Mouse (Mus musculus) limb, embryonic 10.5 days (tissue): ENCODE data around the gene Brpf1. TPM values are rescaled to one million over a fixed set of nuclear protein-coding genes. Genes with fewer than 3 reads are reported as not detected.
"Not testable (repeated sequence)": the region's sequence is repeated elsewhere in the genome, so short reads cannot be mapped to it uniquely, and the experiment has no call there.

Experiments used
- DNase-seq: peaks from one replicate; pipeline ENCODE4 v3.0.0-alpha.2; 2017; ENCODE audit warnings: low spot score
- H3K27ac ChIP-seq: fragments of 300-500 bp; sonication (generic); 2 replicates; pipeline ENCODE4 v1.5.1; 2016; ENCODE audit warnings: mild to moderate bottlenecking
- H3K27me3 ChIP-seq: fragments of 300-500 bp; sonication (generic); 2 replicates; pipeline ENCODE4 v1.6.1; 2016; ENCODE audit warnings: low read depth, mild to moderate bottlenecking; ENCODE audit not compliant: poor library complexity, severe bottlenecking
- H3K36me3 ChIP-seq: fragments of 300-500 bp; sonication (generic); 2 replicates; pipeline ENCODE4 v1.6.1; 2016; ENCODE audit warnings: mild to moderate bottlenecking, moderate library complexity
- H3K4me1 ChIP-seq: fragments of 300-500 bp; sonication (generic); 2 replicates; pipeline ENCODE4 v1.6.1; 2016
- H3K4me3 ChIP-seq: fragments of 300-500 bp; sonication (generic); 2 replicates; pipeline ENCODE4 v1.5.1; 2016; ENCODE audit warnings: mild to moderate bottlenecking, moderate library complexity
- H3K9me3 ChIP-seq: fragments of 300-500 bp; sonication (generic); replicated peaks from 2 replicates; pipeline ENCODE4 v1.6.1; 2016; ENCODE audit warnings: mild to moderate bottlenecking
- WGBS: fragments of 180-500 bp; shearing (Covaris S2); methylation state at CpG from one replicate; pipeline ENCODE4 v1.1.7; 2016; 5-methylcytosine and 5-hydroxymethylcytosine counted together
- polyA plus RNA-seq: library from polyadenylated mRNA; unstranded; fragments of >200 nt; fragmentation: Nextera tagmentation; extraction: Ambion mirVana; gene quantifications from 2 replicates; pipeline ENCODE4 v1.2.1, GENCODE M21; 2016

The Brpf1 gene
- polyA plus RNA-seq, 1 experiment from 2014 or later, result 28.0 TPM

GRCm38 (mm10) chr6:113326533-113327315 lies 19.8 kb downstream of the Brpf1 start, which contains the start of gene Ogg1:
Gene Ogg1, plus strand, starts transcription at chr6:113326972.
- H3K36me3 ChIP-seq, result peaks cover 66% of the 10 kb centered on the region
- H3K4me1 ChIP-seq, result peaks cover 15% of the 10 kb centered on the region
- under 1% methylated on average over 52 of the region's 52 CpGs for WGBS
- no peaks in the 10 kb centered on the region for H3K9me3 ChIP-seq
- H3K27ac ChIP-seq, result peak within 1 kb of the TSS; percentile 87
- peak; percentile 98 for DNase-seq
- H3K4me3 ChIP-seq, result peak within 1 kb of the TSS; percentile 64
- no peaks in the 10 kb centered on the region for H3K27me3 ChIP-seq

GRCm38 (mm10) chr6:113329396-113329795 lies 22.5 kb downstream of the Brpf1 start:
- no peaks in the 10 kb centered on the region for H3K9me3 ChIP-seq
- H3K4me1 ChIP-seq, result peaks cover 15% of the 10 kb centered on the region
- 89% methylated on average over 1 of the region's 1 CpGs for WGBS
- no peaks in the 10 kb centered on the region for H3K27me3 ChIP-seq
- no peak overlapping the region for H3K4me3 ChIP-seq
- H3K36me3 ChIP-seq, result peaks cover 64% of the 10 kb centered on the region
- DNase-seq, result no peak
- no peak overlapping the region for H3K27ac ChIP-seq

GRCm38 (mm10) chr6:113330547-113330946 lies 23.6 kb downstream of the Brpf1 start:
- WGBS, result 63% methylated on average over 2 of the region's 2 CpGs
- no peak for DNase-seq
- H3K4me3 ChIP-seq, result no peak overlapping the region
- peaks cover 64% of the 10 kb centered on the region for H3K36me3 ChIP-seq
- H3K4me1 ChIP-seq, result peaks cover 14% of the 10 kb centered on the region
- no peaks in the 10 kb centered on the region for H3K27me3 ChIP-seq
- H3K9me3 ChIP-seq, result no peaks in the 10 kb centered on the region
- H3K27ac ChIP-seq, result no peak overlapping the region

GRCm38 (mm10) chr6:113331721-113332120 lies 24.8 kb downstream of the Brpf1 start:
- Histone ChIP-seq H3K27ac (no peak overlapping the region), H3K27me3 (no peaks in the 10 kb centered on the region), H3K4me1 (peaks cover 7% of the 10 kb centered on the region; the same call in 1 of the 2 replicates), H3K9me3 (no peaks in the 10 kb centered on the region), H3K4me3 (no peak overlapping the region), H3K36me3 (peaks cover 73% of the 10 kb centered on the region)
- DNase-seq, result no peak
- WGBS, result 96% methylated on average over 11 of the region's 11 CpGs

- H3K27ac ChIP-seq, H3K4me1 ChIP-seq, H3K4me3 ChIP-seq, DNase-seq, H3K27me3 ChIP-seq, H3K9me3 ChIP-seq: not testable (repeated sequence)
- peaks cover 82% of the 10 kb centered on the region for H3K36me3 ChIP-seq
- 75% methylated on average over 6 of the region's 6 CpGs for WGBS
Observed at GRCm38 (mm10) chr6:113332734-113333133, 25.8 kb downstream of the Brpf1 start.

- Histone ChIP-seq H3K27ac (no peak overlapping the region), H3K36me3 (peaks cover 86% of the 10 kb centered on the region), H3K9me3 (no peaks in the 10 kb centered on the region), H3K27me3 (no peaks in the 10 kb centered on the region), H3K4me1 (0 out of 2 replicates have a peak, but pooled peaks cover under 1% of the 10 kb centered on the region), H3K4me3 (no peak overlapping the region)
- no peak for DNase-seq
- WGBS, result 90% methylated on average over 14 of the region's 14 CpGs
Observed at GRCm38 (mm10) chr6:113333137-113333950, 26.4 kb downstream of the Brpf1 start.

- H3K27ac ChIP-seq, result no peak overlapping the region
- peaks cover 86% of the 10 kb centered on the region for H3K36me3 ChIP-seq
- no peaks in the 10 kb centered on the region for H3K27me3 ChIP-seq
- H3K4me3 ChIP-seq, result no peak overlapping the region
- 81% methylated on average over 6 of the region's 6 CpGs for WGBS
- H3K9me3 ChIP-seq, result no peaks in the 10 kb centered on the region
- no peak for DNase-seq
- H3K4me1 ChIP-seq, result no peaks in the 10 kb centered on the region
Observed at GRCm38 (mm10) chr6:113334216-113334615, 27.3 kb downstream of the Brpf1 start.

- Histone ChIP-seq H3K36me3 (peaks cover 79% of the 10 kb centered on the region), H3K27me3 (no peaks in the 10 kb centered on the region), H3K4me3 (no peak overlapping the region), H3K27ac (no peak overlapping the region), H3K9me3 (no peaks in the 10 kb centered on the region), H3K4me1 (peaks cover 16% of the 10 kb centered on the region)
- no peak for DNase-seq
- 77% methylated on average over 8 of the region's 8 CpGs for WGBS
Observed at GRCm38 (mm10) chr6:113336852-113337620, 30.1 kb downstream of the Brpf1 start.

GRCm38 (mm10) chr6:113341574-113341973 lies 34.6 kb downstream of the Brpf1 start:
- Histone ChIP-seq H3K27ac (0 out of 2 replicates have a peak overlapping the region, but pooled peaks have one; percentile 3), H3K9me3 (no peaks in the 10 kb centered on the region), H3K4me1 (peaks cover 41% of the 10 kb centered on the region), H3K4me3 (no peak overlapping the region), H3K36me3 (peaks cover 35% of the 10 kb centered on the region), H3K27me3 (no peaks in the 10 kb centered on the region)
- DNase-seq, result no peak
- 83% methylated on average over 6 of the region's 6 CpGs for WGBS

- H3K4me3 ChIP-seq, result no peak overlapping the region
- DNase-seq, result no peak
- H3K27ac ChIP-seq, result 0 out of 2 replicates have a peak overlapping the region, but pooled peaks have one; percentile 32
- WGBS, result 51% methylated on average over 4 of the region's 7 CpGs
- H3K27me3 ChIP-seq, result no peaks in the 10 kb centered on the region
- no peaks in the 10 kb centered on the region for H3K9me3 ChIP-seq
- peaks cover 41% of the 10 kb centered on the region for H3K4me1 ChIP-seq
- peaks cover 31% of the 10 kb centered on the region for H3K36me3 ChIP-seq
Observed at GRCm38 (mm10) chr6:113342297-113342696, 35.4 kb downstream of the Brpf1 start.

GRCm38 (mm10) chr6:113343177-113344092 lies 36.5 kb downstream of the Brpf1 start, which contains the start of gene Camk1:
Gene Camk1, minus strand, starts transcription at chr6:113343984.
- H3K27me3 ChIP-seq, result no peaks in the 10 kb centered on the region
- H3K36me3 ChIP-seq, result peaks cover 20% of the 10 kb centered on the region; the same call in 1 of the 2 replicates
- peaks cover 41% of the 10 kb centered on the region for H3K4me1 ChIP-seq
- H3K4me3 ChIP-seq, result peak within 1 kb of the TSS; percentile 62
- H3K9me3 ChIP-seq, result no peaks in the 10 kb centered on the region
- peak; percentile 74 for DNase-seq
- WGBS, result 17% methylated on average over 32 of the region's 32 CpGs
- H3K27ac ChIP-seq, result peak within 1 kb of the TSS; percentile 88
